Mouse (Mus musculus) B cell, adult 2 months (primary cell): ENCODE measurements around the gene Nos2.
A peak's percentile ranks its signal among the peaks of the same experiment; 100 is the strongest.
"Not testable (repeated sequence)": the region's sequence is repeated elsewhere in the genome, so short reads cannot be mapped to it uniquely, and the experiment has no call there.

ENCODE experiments used
- DNase-seq, 2 experiments: peaks; one replicate each; pipeline ENCODE4 v3.0.0; 2022

Nos2 gene

GRCm38 (mm10) chr11:78990875-78991543, 70.4 kb downstream of the Nos2 start:
- not testable (repeated sequence) for DNase-seq

- no peak for DNase-seq
Observed at GRCm38 (mm10) chr11:78999118-78999517, 78.5 kb downstream of the Nos2 start.

- no peak for DNase-seq
Observed at GRCm38 (mm10) chr11:79001871-79002270, 81.3 kb downstream of the Nos2 start.

- DNase-seq, result no peak
Observed at GRCm38 (mm10) chr11:79002551-79002951, 82.0 kb downstream of the Nos2 start.

- peak; percentile 48 to 60 for DNase-seq
Observed at GRCm38 (mm10) chr11:79003053-79003768, 82.6 kb downstream of the Nos2 start.

- DNase-seq, result no peak
Observed at GRCm38 (mm10) chr11:79003769-79004638, 83.4 kb downstream of the Nos2 start.

- peak; percentile 40 to 43 for DNase-seq
Observed at GRCm38 (mm10) chr11:79005578-79006394, 85.2 kb downstream of the Nos2 start.

- DNase-seq, result peak in 1 of 2 experiments; percentile 21
Observed at GRCm38 (mm10) chr11:79006417-79006816, 85.8 kb downstream of the Nos2 start.

- DNase-seq, result not testable (repeated sequence)
Observed at GRCm38 (mm10) chr11:79007356-79007755, 86.8 kb downstream of the Nos2 start.

- DNase-seq, result no peak
Observed at GRCm38 (mm10) chr11:79008007-79008775, 87.6 kb downstream of the Nos2 start.

- DNase-seq, result no peak
Observed at GRCm38 (mm10) chr11:79008891-79009290, 88.3 kb downstream of the Nos2 start.
